Mouse (Mus musculus): ENCODE data around the gene Adarb2.

The Adarb2 gene

DNA sequence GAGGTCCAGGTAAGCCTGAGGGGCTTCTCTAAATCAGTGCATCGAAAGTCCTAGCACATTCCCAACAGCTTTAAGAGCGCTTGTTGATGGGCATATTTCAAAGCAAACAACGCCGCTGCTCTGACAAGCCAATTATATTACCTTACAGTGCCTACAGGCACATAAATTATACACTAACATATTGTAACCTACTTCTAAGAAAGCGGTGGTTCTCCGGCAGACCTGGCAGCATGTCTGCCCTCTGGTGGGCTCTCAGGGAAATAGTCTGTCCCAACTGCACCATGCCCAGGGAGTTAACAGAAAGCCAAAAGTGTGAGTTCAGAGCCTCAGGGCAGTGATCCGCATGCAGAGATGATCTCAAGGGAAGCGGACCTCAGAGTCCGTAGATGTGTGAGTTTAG is 582.5 kb downstream of the Adarb2 start:
- peak; percentile 49 to 55 for DNase-seq (ENCODE audit: low spot score in 2 of 2)

DNA sequence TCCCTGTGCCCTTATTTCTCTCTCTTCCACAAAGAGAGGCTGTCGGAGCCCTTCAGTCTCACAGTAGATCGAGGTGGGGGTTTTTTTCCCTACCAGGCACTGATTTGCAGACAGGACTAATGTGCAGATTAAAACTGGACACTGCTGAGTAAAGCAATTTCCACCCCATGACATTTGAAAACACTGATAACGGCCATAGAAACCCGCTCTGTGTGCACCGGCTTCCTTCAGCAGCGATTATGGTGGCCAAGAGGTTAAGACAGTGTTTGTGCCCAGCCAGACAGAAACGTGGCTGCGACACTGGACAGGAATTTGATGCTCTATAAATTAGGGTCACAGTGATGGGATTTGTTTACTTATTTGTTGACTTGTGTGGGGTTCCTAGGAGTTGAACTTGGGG is 590.6 kb downstream of the Adarb2 start:
- DNase-seq (ENCODE audit: low spot score in 2 of 2), result no peak

DNA sequence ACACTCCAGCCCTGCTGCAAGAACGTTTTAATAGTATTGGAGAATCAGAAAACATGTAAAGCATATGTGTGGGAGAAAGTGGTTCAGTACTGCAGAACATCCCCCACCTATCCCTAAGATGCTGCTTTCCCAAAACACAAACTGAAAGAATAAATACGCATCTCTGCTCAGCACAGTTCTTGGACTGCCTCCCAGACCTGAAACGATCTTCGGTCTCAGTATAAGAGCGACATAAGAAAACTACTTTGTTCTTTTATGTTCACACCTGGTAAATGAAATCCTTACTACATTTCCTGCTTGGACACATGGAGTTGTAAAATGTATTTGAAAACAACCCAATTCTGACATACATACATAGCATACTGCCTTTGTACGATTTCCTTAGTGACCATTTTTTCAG is 597.9 kb downstream of the Adarb2 start:
- DNase-seq (ENCODE audit: low spot score in 2 of 2), result no peak

DNA sequence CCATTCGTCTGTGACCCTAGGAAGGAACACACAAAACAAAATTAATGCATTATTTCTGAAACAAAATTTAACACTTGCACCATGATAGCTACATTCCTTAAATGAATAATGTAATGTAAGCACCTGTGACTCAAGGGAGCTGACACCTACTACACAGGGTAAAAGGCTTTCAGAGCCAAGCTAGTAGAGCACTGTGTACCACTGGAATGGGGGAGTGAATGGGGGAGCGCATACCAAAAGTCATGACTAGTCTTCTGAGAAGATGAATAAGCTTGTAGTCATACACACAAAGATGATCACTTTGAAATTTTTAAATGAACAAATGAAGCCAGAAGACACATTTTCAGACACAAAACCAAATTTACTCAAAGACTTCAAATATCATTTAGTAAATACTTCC is 603.3 kb downstream of the Adarb2 start:
- DNase-seq (ENCODE audit: low spot score in 2 of 2), result no peak

Data from frontal cortex, postnatal 14 days (tissue).